Mouse (Mus musculus) gastrocnemius, adult 8-10 months (tissue): Measurements from ENCODE around the gene Atp10b. TPM values are rescaled to one million over a fixed set of nuclear protein-coding genes. Genes with fewer than 3 reads are reported as not detected.

Source experiments
- total RNA-seq, 4 experiments: library from RNA; stranded (reverse); gene quantifications; 2 replicates each; pipeline ENCODE4 v1.2.4; 2022

The Atp10b gene
- total RNA-seq, 4 experiments from 2014 or later: not detected

Other genes with a start within 250 kb of the Atp10b start
- gene Gm9972, start 114.1 kb upstream of the Atp10b start, total RNA-seq: not detected